Mouse (Mus musculus) yolk sac, embryonic 10.5 days (tissue): ENCODE results near the gene Eef1akmt3.
A peak's percentile ranks its signal among the peaks of the same experiment; 100 is the strongest.

Experiments
- DNase-seq: peaks from one replicate; pipeline ENCODE4 v3.0.0-alpha.2; 2017; ENCODE audit warnings: low spot score

Eef1akmt3 gene

DNA sequence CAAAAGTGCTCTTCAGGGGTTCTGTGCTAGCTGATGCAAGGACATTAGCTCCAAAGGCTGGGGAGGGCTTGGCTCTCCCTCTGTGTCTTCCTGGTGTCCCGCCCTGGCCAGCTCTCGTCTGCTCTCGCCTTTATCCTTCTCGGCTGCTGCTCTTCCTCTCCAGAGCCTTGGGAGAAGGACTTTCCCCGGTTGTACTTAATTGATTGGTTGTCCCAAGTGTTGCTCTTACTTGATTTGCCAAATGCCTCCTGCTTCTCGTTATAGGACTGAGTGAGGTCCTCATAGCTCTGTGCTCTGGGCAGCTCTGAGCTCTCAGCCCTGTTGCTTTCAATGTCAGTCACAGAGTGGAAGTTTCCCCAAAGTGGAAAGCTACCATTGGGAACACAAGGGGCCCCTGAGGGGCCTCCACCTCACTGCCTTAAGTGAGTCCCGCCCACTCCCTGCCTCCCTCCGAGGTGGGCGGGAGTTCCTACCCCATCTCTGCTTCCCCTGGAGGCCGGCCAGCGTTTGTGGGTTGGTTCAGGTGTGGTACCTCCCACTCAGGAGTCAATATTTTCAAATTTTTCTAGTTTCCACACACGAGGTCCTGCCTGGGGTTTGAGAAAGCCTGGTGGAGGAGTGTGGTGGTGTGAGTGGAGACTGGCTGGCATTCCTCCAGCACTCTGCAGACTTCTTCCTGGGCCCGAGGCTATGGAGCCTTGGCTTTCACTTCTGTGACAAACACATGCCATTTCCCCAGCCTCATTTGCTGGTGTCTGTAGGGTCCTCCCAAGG lies 43.8 kb downstream of the Eef1akmt3 start:
- DNase-seq = no peak

DNA sequence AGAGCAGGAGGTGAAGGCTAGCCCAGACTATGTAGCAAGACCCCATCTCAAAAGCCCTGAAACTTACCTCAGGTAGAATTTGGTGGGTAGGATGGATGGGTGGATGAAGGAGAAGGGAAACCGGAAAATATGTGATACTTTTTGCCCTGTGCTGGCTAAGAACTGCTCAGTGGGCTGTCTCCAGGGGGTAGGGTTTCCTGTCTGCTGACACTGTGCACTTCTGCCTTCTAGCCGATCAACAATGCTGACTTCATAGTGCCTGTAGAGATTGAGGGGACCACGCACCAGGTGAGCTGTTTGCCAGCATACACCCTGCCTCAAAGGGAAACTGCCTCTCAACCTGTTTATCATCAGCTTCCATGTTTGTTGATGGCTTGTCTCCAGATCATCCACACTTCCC lies 47.7 kb downstream of the Eef1akmt3 start:
- no peak for DNase-seq

DNA sequence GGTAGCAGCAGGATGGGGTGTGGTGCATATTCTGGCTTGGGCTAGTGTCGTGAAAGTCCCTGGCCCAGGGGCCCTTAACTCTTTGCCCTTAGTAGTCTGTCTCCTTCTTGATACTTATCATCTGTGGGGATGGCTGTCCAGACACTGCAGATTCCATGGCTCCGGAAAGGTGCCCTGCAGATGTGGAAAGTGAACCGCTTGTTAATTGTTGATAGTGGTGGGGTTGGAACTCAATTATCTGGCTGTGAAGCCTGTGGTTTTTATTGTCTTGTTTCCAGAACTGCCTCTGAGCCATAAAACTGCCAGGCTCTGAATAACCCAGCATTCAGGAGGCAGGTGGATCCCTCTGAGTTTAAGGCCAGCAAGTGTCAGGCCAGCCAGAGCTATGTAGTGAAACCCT lies 49.6 kb downstream of the Eef1akmt3 start:
- DNase-seq = no peak

DNA sequence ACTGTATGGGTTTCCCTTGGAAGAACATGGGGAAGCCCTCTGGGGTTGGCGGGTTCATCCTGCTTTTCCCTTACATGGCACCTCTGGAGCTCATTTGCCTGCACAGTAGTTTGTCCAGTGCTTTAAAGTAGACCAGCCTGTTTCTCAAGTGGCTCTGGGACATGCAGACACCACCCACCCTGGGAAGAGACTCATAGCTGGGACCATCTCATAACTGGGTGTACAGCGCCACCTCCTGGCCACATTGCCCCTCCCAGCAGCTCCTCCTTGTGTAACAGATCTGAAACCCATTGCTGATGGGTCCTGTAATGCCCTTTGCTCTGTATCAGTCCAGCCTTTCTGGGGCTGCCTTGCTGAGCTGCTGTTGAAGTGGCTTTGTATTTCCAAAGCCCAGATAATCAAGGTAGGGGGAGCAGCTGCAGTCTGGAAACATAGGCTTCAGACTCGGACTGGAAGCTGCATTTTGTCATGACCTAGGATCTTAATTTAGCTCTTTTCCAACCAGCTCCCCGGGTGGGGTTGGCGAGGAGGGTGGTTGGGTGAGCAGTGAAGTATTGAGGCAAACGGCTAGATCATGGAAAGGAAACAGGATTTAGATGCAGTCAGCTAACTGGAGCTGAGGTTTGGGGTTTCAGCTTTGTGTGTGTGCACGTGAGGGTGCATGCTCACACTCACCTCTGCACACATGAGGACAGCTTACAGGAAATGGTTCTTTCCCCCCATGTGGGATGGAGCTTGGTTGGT lies 50.8 kb downstream of the Eef1akmt3 start:
- DNase-seq = peak; percentile 84

DNA sequence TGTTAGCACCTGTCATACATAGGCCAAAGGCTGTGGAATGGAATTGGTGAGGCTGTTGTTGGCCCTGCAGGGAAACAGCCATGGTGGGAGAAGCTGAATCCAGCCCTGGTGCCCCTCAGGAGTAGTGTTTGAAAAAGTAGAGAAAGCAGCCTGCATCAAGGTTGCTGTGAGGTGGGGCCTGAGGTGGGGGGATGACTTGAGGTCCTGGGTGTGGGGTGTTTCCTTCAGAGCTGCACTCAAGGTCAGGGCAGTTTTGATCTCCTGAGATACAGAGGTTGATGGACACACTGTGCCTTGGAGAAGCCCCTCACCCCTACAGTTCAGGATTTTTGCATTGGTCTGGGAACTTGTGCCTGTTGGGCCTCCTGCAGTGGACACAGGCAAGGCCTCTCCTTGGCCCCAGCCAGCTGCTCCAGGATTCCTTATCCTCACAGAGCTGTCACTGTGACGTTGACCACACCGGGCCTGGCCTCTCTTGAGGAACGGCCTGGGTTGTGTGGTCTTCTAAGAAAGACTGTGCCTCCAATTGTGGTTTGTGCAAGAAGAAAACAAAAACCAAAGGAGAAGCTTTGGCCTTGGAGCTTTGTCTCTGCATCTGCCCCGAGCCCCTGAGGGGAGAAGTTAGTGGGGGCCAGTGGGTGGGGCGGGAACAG lies 52.7 kb downstream of the Eef1akmt3 start:
- DNase-seq = no peak

DNA sequence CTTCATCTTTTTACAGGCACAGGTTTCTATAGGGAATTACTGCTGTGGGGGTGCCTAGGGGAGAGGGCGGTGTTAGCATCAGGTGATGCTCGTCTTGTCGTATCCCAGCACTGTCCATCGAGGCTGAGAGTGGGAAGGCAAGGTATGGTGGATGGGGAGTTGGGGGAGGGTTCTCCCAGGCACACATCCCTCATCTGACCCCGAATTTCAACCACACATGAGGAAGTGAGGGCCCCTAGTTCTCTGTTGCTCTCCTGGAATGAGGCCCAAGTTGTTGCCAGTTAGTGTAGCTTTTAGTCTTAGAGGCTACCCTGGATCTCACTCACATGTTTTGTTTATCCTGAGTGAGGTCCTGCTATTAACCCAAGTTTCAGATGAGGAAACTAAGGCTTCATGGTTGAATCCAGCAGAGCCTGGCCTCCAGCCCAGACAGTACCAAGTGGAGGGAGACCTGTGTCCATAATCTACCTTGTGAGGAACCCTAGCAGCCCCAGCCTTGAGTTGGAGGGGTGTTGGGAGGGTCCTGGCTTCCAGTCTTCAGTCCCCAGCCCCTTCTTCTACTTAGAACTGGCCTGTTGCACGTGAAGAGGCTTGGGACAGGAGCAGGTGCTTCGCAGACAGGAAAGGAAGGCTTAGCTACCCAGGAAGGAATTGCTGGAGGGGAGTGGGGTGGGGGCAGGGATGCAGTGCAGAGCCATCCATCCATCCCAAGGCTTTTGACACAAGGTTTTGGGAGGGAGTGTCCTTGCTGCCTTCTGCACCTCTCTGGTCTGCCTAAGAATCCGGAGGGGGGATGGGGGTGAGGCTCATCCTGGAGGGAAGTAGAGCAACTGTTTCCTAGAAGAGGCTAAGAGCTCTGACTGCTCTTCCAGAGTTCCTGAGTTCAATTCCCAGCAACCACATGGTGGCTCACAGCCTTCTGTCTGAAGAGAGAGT lies 53.9 kb downstream of the Eef1akmt3 start:
- DNase-seq = no peak

DNA sequence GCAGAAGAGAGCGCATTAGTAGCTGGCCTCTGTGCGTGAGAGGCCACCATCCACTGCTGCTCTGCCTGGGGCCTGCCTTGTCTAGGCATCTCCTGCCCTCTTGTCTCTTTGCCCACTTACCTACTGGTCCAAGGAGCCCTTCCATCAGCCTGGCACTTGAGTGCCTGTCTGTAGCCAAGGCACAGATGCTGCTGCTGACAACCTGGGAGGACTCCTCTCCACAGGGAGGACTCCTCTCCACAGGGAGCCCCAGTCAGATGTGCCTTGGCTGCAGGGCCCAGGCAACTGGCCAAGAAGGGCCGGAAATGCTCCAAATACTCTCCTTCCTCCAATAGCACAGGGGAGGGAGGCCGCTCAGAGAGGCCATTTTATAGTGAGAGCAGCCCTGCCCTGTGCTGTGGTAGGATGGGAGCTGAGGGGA lies 54.8 kb downstream of the Eef1akmt3 start:
- no peak for DNase-seq

DNA sequence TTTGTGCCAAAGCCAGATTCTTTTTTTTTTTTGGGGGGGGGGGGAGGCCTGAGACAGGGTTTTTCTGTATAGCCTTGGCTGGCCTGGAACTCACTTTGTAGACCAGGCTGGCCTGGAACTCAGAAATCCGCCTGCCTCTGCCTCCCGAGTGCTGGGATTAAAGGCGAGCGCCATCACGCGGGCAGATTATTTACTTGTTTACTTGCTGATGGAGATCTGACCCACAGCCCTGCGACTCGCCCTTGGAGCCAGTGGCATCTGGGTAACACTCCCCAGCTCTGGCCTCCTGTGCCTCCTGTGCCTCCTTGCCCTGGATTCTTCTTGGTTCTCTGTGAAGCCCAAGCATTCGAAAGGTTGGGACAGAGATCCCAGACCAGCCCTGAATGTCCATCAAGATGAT lies 55.7 kb downstream of the Eef1akmt3 start:
- no peak for DNase-seq

DNA sequence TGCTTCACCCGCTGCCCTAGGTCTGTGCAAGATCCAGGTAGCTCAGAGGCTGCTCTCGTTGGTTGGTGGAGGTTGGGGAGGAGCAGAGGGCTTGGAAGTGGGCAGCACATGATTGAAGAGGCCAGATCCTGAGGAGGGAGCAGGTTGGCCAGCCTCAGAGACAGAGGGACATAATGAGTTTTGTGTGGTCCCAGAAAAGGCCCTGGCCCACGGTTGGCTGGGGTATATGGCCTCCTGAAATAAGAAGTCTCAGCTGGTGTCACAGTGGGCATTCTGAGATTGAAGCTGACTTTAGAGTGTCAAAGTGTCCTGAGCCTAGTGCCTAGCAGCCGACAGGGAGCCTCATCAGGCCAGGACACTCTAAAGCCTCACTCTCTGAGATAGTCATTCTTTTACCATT lies 56.2 kb downstream of the Eef1akmt3 start:
- no peak for DNase-seq

DNA sequence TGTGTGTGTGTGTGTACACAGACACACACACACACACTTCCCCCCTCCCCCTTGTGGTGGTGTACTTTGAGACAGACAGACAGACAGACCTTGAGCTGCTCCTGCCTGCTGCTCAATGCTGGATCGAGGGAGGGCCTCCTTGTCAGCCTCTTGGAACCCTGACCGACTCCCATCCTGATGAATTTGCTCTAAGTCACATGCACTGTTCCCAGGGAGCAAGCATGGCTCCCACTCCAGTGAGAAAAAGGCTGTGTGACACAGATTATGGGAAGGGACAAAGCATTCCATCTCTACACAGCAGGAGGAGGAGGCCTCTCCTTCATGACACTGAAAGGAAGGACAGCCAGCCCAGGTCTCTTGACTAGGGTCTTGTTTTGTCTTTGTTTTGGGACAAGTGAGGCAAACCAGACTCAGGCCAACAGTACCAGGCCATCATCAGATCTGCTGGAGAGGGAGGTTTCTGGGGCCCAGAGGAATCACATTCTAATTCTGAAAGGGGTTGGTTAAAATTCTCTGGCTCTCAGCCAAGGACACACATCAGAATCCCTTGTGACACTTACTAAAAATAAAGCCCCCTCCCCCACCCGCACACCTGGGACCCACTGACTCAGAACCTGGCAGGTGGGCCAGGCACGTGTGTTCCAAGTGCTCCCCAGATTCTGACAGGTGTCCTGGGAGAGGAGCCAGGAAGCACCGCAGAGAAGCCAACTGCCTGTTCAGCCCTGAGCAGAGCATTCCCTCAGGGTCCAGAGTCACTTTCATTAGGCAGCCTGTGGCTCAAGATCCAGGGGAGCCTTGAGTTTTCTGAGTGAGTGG lies 56.9 kb downstream of the Eef1akmt3 start:
- no peak for DNase-seq

DNA sequence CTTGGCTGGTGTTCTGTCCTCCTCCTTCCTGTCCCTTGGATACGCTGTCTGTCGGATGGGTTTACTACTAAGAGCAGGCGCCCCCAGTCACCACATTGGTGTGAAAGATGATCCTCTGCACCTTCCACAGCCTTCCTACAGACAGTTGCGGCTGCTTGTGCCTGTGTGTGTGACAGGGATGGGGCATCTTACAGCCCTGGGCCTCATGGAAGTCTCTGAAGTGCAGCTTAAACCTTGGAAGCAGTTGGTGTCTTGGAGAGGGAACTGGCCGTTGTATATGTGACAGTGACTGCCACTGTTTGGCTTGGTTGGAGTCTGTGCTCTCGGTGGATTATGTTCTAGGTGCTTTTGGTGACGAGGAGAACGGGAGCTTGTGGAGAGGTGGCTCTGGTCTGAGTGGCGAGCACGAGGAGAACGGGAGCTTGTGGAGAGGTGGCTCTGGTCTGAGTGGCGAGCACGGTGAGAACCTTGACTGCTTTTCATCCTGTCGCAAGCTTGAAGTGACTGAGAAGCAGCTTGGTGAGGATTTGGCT lies 58.1 kb downstream of the Eef1akmt3 start:
- no peak for DNase-seq

DNA sequence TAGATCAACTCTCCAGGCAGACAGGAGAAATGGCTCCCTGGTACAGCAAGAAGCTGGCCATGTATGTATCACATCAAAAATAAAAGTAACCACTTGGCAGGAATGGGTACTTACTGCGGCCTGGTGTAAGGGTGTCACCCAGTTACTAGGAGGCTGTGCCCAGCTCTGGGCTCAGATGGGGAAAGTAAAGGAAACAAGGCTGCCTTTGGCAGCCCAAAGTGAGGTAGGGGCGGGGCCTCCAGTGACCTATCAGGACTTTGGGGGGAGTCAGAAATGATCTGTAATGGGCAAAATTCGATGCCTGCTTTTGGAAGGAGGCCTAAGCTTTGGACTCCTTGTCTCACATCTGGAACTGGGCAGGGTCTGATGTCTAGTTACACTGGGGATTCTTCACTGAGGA lies 59.6 kb downstream of the Eef1akmt3 start:
- DNase-seq = no peak
